Mouse (Mus musculus): ENCODE data around the gene Atf6. TPM values are rescaled to one million over a fixed set of nuclear protein-coding genes. Genes with fewer than 3 reads are reported as not detected.

Gene Atf6
- polyA plus RNA-seq, 1 experiment from 2014 or later: 8.2 TPM

- WGBS: 60% methylated on average over 5 of the region's 5 CpGs
- no peak for ATAC-seq (ENCODE audit: low FRiP score, low read depth)
- Histone ChIP-seq H3K27me3 (no peaks in the 10 kb centered on the region), H3K4me3 (no peak overlapping the region), H3K36me3 (peaks cover 5% of the 10 kb centered on the region; the same call in 1 of the 2 replicates), H3K27ac (no peak overlapping the region), H3K4me1 (no peaks in the 10 kb centered on the region), H3K4me2 (replicated peaks) (no peak overlapping the region), H3K9ac (no peak overlapping the region), H3K9me3 (no peaks in the 10 kb centered on the region)
These were observed 125.9 kb downstream of the Atf6 start for GRCm38 (mm10) chr1:170741497-170742246.

DNA sequence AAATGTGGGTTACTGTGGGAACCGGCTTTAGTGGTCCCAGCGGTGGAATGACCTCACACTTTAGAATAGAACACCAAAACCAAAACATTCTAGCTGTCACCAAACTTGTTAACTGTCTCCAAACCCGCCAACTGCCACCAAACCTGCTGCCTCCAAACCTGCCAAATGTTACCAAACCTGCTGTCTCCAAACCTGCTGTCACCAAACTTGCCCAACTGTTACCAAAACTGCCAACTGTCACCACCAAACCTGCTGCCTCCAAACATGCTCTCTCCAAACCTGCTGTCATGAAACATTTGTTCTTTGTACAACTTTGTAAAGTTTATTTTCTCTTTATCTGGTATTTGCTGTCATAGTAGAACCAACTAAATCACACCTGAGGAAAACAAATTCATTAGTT, 132.7 kb downstream of the Atf6 start:
- no peaks in the 10 kb centered on the region for H3K36me3 ChIP-seq
- no peak overlapping the region for H3K4me2 ChIP-seq (replicated peaks)
- no peak overlapping the region for H3K4me3 ChIP-seq
- H3K27me3 ChIP-seq: no peaks in the 10 kb centered on the region
- no peak overlapping the region for H3K9ac ChIP-seq
- ATAC-seq (ENCODE audit: low FRiP score, low read depth): no peak
- H3K4me1 ChIP-seq: peaks cover 24% of the 10 kb centered on the region
- WGBS: 83% methylated on average over 3 of the region's 3 CpGs
- H3K27ac ChIP-seq: no peak overlapping the region
- H3K9me3 ChIP-seq: no peaks in the 10 kb centered on the region

GRCm38 (mm10) chr1:170732596-170732890, 135.0 kb downstream of the Atf6 start:
- H3K4me1 ChIP-seq: peaks cover 32% of the 10 kb centered on the region
- H3K27ac ChIP-seq: peak overlapping the region; percentile 52; the same call in 1 of the 2 replicates
- no peak overlapping the region for H3K9ac ChIP-seq
- no peak overlapping the region for H3K4me2 ChIP-seq (replicated peaks)
- 39% methylated on average over 2 of the region's 2 CpGs for WGBS
- peak; percentile 83; the same call in 1 of the 2 replicates for ATAC-seq (ENCODE audit: low FRiP score, low read depth)
- H3K9me3 ChIP-seq: no peaks in the 10 kb centered on the region
- no peaks in the 10 kb centered on the region for H3K36me3 ChIP-seq
- H3K27me3 ChIP-seq: no peaks in the 10 kb centered on the region
- H3K4me3 ChIP-seq: no peak overlapping the region

GRCm38 (mm10) chr1:170731865-170732595, 135.5 kb downstream of the Atf6 start:
- Histone ChIP-seq H3K4me3 (no peak overlapping the region), H3K4me2 (replicated peaks) (0 out of 2 replicates have a peak overlapping the region, but pooled peaks have one; percentile 4), H3K27ac (peak overlapping the region; percentile 52; the same call in 1 of the 2 replicates), H3K27me3 (no peaks in the 10 kb centered on the region), H3K9ac (no peak overlapping the region; the same call in 1 of the 2 replicates), H3K9me3 (no peaks in the 10 kb centered on the region), H3K4me1 (peaks cover 32% of the 10 kb centered on the region), H3K36me3 (no peaks in the 10 kb centered on the region)
- ATAC-seq (ENCODE audit: low FRiP score, low read depth): 0 out of 2 replicates have a peak, but pooled peaks have one; percentile 34
- 65% methylated on average over 11 of the region's 11 CpGs for WGBS

GRCm38 (mm10) chr1:170729267-170729962, 138.2 kb downstream of the Atf6 start:
- no peak for ATAC-seq (ENCODE audit: low FRiP score, low read depth)
- Histone ChIP-seq H3K27ac (no peak overlapping the region), H3K4me1 (peaks cover 32% of the 10 kb centered on the region), H3K36me3 (no peaks in the 10 kb centered on the region), H3K4me2 (replicated peaks) (no peak overlapping the region), H3K4me3 (no peak overlapping the region), H3K27me3 (no peaks in the 10 kb centered on the region), H3K9ac (no peak overlapping the region), H3K9me3 (no peaks in the 10 kb centered on the region)
- WGBS: 86% methylated on average over 8 of the region's 8 CpGs

- H3K4me2 ChIP-seq (replicated peaks): no peak overlapping the region
- no peaks in the 10 kb centered on the region for H3K36me3 ChIP-seq
- H3K27me3 ChIP-seq: no peaks in the 10 kb centered on the region
- 67% methylated on average over 6 of the region's 6 CpGs for WGBS
- peaks cover 32% of the 10 kb centered on the region for H3K4me1 ChIP-seq
- peak overlapping the region; percentile 62 for H3K27ac ChIP-seq
- H3K4me3 ChIP-seq: no peak overlapping the region
- no peaks in the 10 kb centered on the region for H3K9me3 ChIP-seq
- H3K9ac ChIP-seq: no peak overlapping the region
- ATAC-seq (ENCODE audit: low FRiP score, low read depth): no peak
These were observed 139.0 kb downstream of the Atf6 start for GRCm38 (mm10) chr1:170728524-170728923.

GRCm38 (mm10) chr1:170721560-170721959, 146.0 kb downstream of the Atf6 start:
- ATAC-seq (ENCODE audit: low FRiP score, low read depth): no peak
- no peaks in the 10 kb centered on the region for H3K36me3 ChIP-seq
- no peaks in the 10 kb centered on the region for H3K9me3 ChIP-seq
- no peak overlapping the region for H3K27ac ChIP-seq
- H3K9ac ChIP-seq: no peak overlapping the region
- H3K4me1 ChIP-seq: peaks cover 33% of the 10 kb centered on the region
- WGBS: 83% methylated on average over 5 of the region's 5 CpGs
- H3K4me3 ChIP-seq: no peak overlapping the region
- H3K27me3 ChIP-seq: no peaks in the 10 kb centered on the region
- no peak overlapping the region for H3K4me2 ChIP-seq (replicated peaks)

DNA sequence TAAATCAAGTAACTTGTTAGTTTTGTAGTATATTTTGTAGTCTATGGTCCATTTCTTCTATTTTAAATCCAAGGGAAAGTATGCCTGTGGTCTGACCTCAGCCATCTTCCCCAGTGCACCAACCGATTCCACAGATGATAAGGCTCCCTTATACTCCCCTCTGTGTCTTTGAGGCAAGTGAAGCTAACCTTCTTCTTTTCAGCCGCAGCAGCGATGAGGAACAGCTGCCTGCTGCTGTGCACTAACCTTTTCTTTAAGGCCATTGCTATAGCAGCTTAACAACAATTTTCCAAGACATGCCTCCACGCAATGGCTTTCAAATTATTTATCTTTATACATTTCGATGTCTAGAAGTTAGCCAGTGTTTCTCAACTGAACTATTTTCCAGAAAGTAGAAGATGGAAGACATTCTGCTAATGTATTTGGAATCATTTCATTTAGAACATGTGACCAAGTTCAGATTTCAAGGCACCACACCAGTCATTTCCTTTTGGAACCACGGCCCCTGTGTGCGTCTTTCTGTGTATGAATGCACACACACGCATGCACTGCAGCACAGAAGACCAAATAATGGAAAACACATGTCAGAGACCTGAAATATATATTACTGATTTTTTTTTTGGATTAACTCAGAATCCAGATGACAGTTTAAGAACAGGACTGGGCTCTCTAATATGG, 149.3 kb downstream of the Atf6 start:
- no peaks in the 10 kb centered on the region for H3K36me3 ChIP-seq
- ATAC-seq (ENCODE audit: low FRiP score, low read depth): peak; percentile 89
- no peak overlapping the region for H3K4me2 ChIP-seq (replicated peaks)
- no peaks in the 10 kb centered on the region for H3K9me3 ChIP-seq
- peaks cover 38% of the 10 kb centered on the region for H3K4me1 ChIP-seq
- no peak overlapping the region for H3K9ac ChIP-seq
- WGBS: 43% methylated on average over 8 of the region's 8 CpGs
- H3K4me3 ChIP-seq: no peak overlapping the region
- H3K27ac ChIP-seq: peak overlapping the region; percentile 74; the same call in 1 of the 2 replicates
- H3K27me3 ChIP-seq: no peaks in the 10 kb centered on the region

- no peak for ATAC-seq (ENCODE audit: low FRiP score, low read depth)
- H3K27ac ChIP-seq: peak overlapping the region; percentile 74; the same call in 1 of the 2 replicates
- H3K36me3 ChIP-seq: no peaks in the 10 kb centered on the region
- no peak overlapping the region for H3K4me2 ChIP-seq (replicated peaks)
- H3K9ac ChIP-seq: no peak overlapping the region
- WGBS: 83% methylated on average over 3 of the region's 3 CpGs
- no peak overlapping the region for H3K4me3 ChIP-seq
- H3K27me3 ChIP-seq: no peaks in the 10 kb centered on the region
- peaks cover 38% of the 10 kb centered on the region for H3K4me1 ChIP-seq
- H3K9me3 ChIP-seq: no peaks in the 10 kb centered on the region
These were observed 150.2 kb downstream of the Atf6 start for GRCm38 (mm10) chr1:170717241-170717828.

- no peaks in the 10 kb centered on the region for H3K27me3 ChIP-seq
- no peak overlapping the region for H3K4me2 ChIP-seq (replicated peaks)
- H3K9me3 ChIP-seq: no peaks in the 10 kb centered on the region
- peaks cover 7% of the 10 kb centered on the region; the same call in 1 of the 2 replicates for H3K4me1 ChIP-seq
- no peak for ATAC-seq (ENCODE audit: low FRiP score, low read depth)
- H3K27ac ChIP-seq: no peak overlapping the region
- H3K9ac ChIP-seq: no peak overlapping the region
- H3K36me3 ChIP-seq: peaks cover 13% of the 10 kb centered on the region; the same call in 1 of the 2 replicates
- whole genome bisulfite sequencing: 96% methylated on average over 7 of the region's 7 CpGs
- no peak overlapping the region for H3K4me3 ChIP-seq
These were observed 155.8 kb downstream of the Atf6 start for GRCm38 (mm10) chr1:170711731-170712130.

DNA sequence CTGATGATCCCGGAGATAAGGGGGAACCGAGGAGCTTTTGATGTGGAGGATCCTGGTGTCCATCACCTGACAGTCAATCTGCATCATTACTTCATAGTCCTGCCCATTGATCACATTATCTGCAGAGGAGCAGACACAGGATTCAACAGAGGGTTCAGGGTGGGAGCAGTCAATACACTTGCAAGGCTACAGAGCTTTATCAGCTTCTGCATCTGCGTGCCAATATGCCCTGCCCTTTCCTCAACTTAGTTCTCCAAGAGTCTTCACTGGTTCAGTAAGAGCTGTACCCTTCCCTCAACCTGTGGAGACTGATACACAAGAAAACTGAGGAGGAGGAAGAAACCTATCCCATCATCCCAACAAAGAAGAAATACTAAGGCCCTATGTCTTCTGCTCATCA, 157.6 kb downstream of the Atf6 start:
- 82% methylated on average over 3 of the region's 3 CpGs for WGBS
- Histone ChIP-seq H3K36me3 (peaks cover 13% of the 10 kb centered on the region; the same call in 1 of the 2 replicates), H3K27ac (no peak overlapping the region), H3K9me3 (no peaks in the 10 kb centered on the region), H3K27me3 (no peaks in the 10 kb centered on the region), H3K9ac (no peak overlapping the region), H3K4me2 (replicated peaks) (no peak overlapping the region), H3K4me1 (no peaks in the 10 kb centered on the region), H3K4me3 (no peak overlapping the region)
- ATAC-seq (ENCODE audit: low FRiP score, low read depth): no peak
